Mouse (Mus musculus) gastrocnemius, postnatal 36 days (tissue): ENCODE results near the gene Draxin. TPM values are rescaled to one million over a fixed set of nuclear protein-coding genes. Genes with fewer than 3 reads are reported as not detected.
"Not testable (repeated sequence)": the region's sequence is repeated elsewhere in the genome, so short reads cannot be mapped to it uniquely, and the experiment has no call there.

Source experiments
- DNase-seq, 2 experiments: peaks; one replicate each; pipeline ENCODE4 v3.0.0; 2022
- intact Hi-C: fragments of 180-260 bp; cut with DNase I; formaldehyde crosslinking; loops from one replicate; pipeline ENCODE4 v1.15.1; 2025
- long read RNA-seq, 2 experiments: library from polyadenylated mRNA; stranded (forward); transcript quantifications; one replicate each; pipeline ENCODE4 v2.0.0; 2021
- total RNA-seq, 2 experiments: library from RNA; stranded (reverse); gene quantifications; 2 replicates each; pipeline ENCODE4 v1.2.3; 2021

The Draxin gene
- total RNA-seq, result under 1 TPM in 1 of 2 experiments, not detected in 1; 0.10 TPM
- long read RNA-seq, experiment 1, result 0 reads
- long read RNA-seq, experiment 2, result 0 reads

DNA sequence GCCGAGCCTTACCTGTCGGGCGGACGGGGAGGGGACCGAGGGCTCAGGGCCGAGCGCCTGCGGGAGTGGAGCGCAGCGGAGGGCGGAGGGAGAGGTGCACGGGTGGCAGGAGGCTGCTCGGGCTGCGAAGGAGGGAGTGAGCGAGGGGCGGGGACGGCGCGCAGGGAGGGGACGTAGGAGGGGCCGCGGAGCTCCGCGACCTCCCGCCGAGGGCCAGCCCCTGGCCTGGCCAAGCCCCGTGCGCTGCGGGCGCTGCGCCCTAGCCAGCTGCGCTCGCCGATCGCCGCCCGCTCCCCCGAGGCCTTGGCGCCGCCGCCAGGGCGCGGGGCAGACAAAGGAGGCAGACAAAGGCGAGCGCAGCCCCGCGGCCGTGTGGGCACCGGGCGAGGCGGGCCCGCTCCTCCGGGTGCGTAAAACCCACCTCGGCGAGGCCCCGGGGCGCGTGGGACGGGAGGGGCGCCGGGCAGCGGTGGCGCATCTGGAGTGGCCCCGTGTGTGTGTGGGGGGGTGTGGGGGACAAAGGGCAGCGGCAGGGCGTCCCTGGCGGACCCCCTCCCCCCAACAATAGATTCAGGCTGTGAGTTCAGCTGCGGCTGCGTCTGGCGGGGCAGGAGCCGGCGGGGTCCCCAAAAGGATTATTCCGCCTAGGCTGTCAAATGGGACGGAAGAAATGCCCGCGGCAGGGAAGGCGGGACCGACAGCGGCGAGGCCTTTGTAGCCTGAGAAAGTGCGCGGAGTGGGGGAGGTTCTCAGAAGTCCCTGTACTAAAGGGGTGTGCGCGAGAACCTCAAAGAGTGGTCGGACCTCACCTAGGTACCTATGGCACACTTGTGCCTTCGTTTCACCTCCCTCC lies at the start of gene Draxin:
Draxin (minus strand) TSS at position 138 of the 853 bp plus-strand sequence.
- no peak for DNase-seq
- intact Hi-C loops, result no loop called here

DNA sequence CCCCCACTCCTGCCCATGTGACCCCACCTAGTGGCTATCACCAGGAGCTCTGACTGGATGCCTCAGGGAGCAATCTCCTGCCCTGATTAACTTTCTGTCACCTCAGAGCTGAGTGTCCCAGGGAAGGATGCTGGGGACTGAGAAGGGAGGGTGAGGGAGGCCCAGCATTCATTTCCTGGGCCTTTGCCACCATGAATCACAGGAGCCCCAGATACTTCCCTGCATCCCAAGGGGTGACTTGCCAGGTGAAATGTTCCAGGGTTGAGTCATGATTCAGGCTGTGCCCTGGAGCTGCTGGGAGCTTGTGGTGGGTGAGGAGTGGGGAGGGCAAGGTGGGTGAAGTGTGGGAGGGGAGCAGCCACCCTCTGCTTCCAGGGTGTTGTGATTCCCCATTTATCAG lies 47.2 kb upstream of the Draxin start:
- intact Hi-C loops, result no loop called here
- no peak for DNase-seq

DNA sequence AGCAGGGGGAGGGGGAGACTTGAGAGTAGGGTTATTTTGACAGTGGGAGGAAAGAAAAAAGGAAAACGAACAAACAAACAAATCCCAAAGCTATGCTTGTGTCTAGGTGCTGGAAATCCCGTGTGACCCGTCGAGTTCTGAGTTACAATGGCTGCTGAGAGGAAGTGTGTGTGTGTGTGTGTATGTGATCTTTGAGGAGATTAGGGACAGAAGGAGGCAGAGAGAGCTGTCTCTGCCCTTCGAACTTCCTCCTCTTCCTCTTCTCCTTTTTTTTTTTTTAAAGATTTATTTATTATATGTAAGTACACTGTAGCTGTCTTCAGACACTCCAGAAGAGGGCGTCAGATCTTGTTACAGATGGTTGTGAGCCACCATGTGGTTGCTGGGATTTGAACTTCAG lies 46.1 kb upstream of the Draxin start:
- intact Hi-C loops, DNase-seq: not testable (repeated sequence)

DNA sequence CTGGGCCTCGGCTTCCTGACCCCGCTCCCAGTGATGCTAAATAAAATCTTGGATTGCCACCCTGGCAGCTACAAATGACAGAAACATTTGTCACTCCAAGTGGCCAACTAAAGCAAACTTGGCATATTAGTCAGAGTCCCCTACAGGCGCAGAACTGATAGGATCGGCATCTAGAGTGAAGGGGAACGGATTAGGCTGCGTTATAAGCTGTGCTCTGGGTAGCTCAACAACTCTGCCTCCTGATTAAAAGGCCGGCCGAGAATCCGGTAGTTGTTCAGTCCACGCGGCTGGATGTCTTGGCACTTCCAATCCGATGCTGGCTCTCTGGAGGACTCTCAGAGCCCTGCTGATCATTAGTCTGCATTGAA lies 44.0 kb upstream of the Draxin start:
- intact Hi-C loops, result no loop called here
- no peak for DNase-seq

DNA sequence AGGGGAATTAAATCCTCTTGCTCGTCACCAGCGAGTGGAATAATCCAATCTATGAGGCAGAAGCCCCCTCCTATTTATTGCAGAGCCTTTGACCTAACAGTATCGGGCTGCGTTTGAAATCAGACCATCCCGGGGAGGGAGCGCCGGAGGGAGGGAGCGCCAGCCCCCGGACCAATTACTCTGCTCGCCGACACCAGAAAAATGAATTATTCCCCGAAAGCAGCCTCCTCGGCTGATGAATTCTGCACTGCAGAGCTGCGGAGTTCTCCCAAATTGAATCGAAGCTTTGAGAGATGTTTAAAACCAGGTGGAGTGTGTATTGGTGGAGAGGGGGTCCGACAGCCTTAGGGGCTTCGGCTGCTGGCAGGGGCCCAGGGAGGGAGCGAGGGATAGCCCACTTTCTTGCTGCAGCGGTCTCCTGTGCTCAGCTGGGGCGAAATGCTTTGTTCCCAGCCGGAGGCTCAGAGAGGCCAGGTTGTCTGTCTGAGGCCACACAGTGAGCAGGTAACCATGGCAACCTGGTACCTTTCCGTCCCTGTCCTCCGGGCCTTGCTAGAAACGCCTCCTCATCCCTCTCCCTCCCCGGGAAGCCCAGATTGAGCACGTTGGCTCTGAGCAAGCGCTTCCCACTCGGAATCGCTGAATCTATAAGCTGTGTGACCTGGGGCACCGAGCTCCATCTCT lies 43.5 kb upstream of the Draxin start:
- intact Hi-C loops, result no loop called here

DNA sequence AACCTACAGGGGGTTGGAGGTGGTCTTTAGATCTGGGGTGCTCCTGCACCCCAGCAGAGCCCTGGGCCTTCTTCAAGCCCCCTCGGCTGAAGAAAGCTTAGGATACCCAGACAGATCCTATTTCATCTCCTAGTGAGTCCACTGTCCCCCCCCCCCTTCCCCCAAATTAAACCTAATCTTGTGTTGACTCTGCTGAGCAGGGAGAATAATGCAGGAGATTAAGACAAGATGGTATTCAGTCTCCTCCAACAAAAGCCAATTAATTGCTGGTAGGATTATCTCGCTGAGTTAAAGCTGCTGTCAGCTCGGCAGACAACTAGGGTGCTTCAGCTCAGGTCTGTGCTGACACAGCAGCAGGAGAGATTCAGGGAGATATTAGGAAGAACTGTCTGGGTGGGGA lies 40.8 kb upstream of the Draxin start:
- intact Hi-C loops, result loop anchor here (2.0 kb wide), 1 partner anchor 260 kb away; no protein-coding TSS in a partner anchor

More for the DNA sequence above, 43.5 kb upstream of the Draxin start:
- DNase-seq, result no peak

DNA sequence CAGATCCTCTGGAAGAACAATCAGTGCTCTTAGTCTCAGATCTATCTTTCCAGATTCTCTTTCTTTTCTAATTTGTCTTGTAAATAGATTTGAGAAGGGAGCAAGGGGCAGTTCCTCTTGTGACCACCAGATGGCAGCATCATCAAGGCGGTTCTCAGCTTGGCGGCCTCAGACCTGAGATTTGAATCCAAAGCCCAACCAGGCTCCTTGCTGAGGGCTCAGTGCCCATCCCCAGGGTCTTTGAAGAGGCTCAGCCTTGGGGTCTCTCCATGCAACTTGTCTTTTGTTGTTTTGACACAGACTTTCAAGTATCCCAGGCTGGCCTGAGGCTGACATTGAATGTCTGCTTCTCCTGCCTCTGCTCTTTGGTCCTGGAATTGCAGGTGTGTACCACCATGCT lies 40.3 kb upstream of the Draxin start:
- peak in 1 of 2 experiments; percentile 24 for DNase-seq

More for the DNA sequence above, 40.8 kb upstream of the Draxin start:
- DNase-seq, result no peak

DNA sequence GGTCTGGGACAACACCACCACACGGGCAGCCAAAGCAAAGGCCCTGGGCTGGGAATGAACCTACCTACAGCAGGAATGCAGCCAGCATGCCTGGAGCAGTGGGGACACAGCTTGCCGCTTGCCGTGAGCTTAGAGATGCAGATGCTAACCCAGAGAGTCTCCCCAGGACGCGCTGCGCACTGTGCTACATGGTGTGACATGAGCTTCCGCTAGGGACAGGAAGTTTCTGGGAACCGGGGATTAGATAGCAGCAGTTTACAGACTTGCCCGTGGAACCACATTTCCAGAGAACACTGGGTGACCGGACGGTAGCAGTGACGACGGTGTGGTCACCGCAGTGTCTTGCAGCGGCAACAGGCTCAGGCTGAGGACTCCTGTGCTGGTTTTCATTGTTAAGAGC lies 39.1 kb upstream of the Draxin start:
- intact Hi-C loops, result loop anchor here (10.0 kb wide), 1 partner anchor 215 kb away; no protein-coding TSS in a partner anchor

More for the DNA sequence above, 40.3 kb upstream of the Draxin start:
- intact Hi-C loops, result loop anchor here (2.0 kb wide), 1 partner anchor 260 kb away; no protein-coding TSS in a partner anchor

DNA sequence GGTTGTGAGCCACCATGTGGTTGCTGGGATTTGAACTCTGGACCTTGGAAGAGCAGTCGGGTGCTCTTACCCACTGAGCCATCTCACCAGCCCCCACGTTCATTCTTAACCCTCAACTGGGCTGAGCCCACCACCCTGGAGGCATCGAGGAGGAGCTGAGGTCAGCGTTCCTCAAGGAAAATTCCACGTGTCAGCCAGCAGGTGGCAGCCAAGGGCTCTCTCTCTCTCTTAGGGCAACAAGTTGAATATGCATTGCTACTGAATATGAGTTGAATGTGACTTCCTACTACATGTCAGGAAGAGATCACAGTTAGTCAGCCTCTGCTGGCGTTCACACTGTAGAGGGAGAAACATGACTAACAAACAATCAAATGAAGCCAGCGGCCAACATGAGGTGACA lies 37.8 kb upstream of the Draxin start:
- intact Hi-C loops, result loop anchor here (10.0 kb wide), 1 partner anchor 213 kb away; no protein-coding TSS in a partner anchor
- DNase-seq, result no peak

More for the DNA sequence above, 39.1 kb upstream of the Draxin start:
- DNase-seq, result no peak

DNA sequence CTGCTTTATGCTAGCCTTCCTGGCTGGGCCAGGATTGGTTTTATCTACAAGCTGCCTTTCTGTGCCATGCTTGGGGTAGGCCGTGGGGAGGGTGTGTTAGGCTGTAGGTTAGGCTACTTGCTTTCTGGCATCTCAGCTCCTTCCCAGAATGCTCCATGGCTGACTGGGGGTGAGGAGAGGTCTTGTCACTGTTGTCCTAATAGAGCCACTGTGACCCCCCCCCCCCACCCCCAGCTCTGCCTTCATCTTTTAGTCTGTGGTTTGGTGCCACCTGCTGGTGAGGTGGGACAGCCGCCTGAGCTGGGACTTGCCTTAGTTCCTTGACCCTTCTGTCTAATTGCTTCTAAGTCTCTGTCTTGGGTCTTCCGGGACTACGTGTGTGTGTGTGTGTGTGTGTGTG lies 36.5 kb upstream of the Draxin start:
- intact Hi-C loops, result loop anchor here (1.0 to 10.0 kb wide), 3 partner anchors 28 to 212 kb away; no protein-coding TSS in a partner anchor

DNA sequence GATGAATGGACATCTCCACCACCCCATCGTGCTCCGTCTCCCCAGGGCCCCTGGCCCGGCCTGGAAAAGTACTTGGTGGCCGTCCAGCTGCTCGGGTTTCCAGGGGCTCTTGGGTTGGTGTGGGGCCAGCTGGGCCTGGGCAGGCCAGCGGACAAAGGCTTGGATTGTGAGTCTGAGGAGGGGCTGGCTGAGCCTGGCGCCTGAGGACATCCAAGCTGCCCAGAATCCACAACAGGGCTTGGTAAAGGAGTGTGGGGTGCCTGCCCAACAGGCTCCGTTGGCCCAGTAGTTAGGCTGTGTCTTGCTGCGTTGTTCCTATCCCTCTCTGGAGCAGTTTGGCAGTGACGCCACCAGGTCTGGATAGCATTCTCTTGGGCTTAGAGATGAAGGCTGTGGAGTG lies 35.9 kb upstream of the Draxin start:
- DNase-seq, result no peak
- intact Hi-C loops, result loop anchor here (2.0 to 10.0 kb wide), 2 partner anchors 28 to 212 kb away; no protein-coding TSS in a partner anchor

More for the DNA sequence above, 36.5 kb upstream of the Draxin start:
- peak; percentile 54 to 61 for DNase-seq

DNA sequence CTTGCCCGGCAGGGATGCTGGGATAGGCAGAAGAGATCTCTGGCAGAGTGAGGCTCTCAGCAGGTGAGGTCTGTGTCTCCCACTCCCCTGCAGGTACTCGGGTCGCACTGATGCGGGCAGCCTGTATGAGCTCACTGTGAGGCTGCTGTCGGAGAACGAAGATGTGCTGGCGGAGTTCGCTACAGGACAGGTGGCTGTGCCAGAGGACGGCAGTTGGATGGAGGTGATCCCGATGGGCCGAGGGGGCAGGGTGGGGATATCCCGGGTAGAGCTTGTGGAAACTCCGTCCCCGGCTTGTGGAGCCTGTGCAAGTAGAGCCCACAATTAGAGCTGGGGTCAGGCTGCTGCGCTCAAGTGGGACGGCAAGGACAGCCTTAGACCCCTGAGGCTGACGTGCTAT lies 35.1 kb upstream of the Draxin start:
- no peak for DNase-seq
- intact Hi-C loops, result loop anchor here (10.0 kb wide), 1 partner anchor 211 kb away; no protein-coding TSS in a partner anchor

DNA sequence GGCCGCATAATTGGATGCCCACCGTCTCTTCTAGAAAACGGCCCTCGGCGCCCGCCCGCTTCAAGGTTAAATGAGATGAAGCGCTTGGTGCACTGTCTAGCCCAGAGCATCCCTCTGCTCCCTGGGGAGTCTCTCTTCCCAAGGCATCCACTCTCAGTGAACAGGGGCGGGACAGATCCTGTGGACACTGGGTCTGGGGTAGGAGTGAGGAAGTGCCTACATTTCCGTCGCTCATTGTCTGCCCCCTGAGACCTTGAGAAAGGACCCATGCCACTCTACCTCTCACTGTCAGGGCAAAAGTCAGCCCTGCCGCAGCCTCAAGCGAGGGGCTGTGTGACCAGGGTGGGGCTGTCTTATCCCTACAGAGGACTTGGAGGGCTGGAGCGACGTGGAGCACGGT lies 34.0 kb upstream of the Draxin start:
- DNase-seq, result no peak
- intact Hi-C loops, result loop anchor here (10.0 kb wide), 1 partner anchor 210 kb away; no protein-coding TSS in a partner anchor

DNA sequence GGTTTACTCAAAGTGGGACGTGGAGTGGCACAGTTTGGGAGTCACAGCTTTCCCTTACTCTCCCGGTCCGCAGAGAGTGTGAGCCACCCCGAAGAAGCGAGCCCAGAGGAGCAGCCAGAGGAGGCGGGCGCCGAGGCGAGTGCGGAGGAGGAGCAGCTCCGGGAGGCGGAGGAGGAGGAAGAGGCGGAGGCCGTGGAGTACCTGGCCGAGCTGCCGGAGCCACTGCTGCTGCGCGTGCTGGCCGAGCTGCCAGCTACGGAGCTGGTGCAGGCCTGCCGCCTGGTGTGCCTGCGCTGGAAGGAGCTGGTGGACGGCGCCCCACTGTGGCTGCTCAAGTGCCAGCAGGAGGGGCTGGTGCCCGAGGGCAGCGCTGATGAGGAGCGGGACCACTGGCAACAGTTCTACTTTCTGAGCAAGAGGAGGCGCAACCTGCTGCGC lies 33.5 kb upstream of the Draxin start:
- DNase-seq, result peak; percentile 49 to 65
- intact Hi-C loops, result loop anchor here (10.0 kb wide), 1 partner anchor 209 kb away; no protein-coding TSS in a partner anchor

DNA sequence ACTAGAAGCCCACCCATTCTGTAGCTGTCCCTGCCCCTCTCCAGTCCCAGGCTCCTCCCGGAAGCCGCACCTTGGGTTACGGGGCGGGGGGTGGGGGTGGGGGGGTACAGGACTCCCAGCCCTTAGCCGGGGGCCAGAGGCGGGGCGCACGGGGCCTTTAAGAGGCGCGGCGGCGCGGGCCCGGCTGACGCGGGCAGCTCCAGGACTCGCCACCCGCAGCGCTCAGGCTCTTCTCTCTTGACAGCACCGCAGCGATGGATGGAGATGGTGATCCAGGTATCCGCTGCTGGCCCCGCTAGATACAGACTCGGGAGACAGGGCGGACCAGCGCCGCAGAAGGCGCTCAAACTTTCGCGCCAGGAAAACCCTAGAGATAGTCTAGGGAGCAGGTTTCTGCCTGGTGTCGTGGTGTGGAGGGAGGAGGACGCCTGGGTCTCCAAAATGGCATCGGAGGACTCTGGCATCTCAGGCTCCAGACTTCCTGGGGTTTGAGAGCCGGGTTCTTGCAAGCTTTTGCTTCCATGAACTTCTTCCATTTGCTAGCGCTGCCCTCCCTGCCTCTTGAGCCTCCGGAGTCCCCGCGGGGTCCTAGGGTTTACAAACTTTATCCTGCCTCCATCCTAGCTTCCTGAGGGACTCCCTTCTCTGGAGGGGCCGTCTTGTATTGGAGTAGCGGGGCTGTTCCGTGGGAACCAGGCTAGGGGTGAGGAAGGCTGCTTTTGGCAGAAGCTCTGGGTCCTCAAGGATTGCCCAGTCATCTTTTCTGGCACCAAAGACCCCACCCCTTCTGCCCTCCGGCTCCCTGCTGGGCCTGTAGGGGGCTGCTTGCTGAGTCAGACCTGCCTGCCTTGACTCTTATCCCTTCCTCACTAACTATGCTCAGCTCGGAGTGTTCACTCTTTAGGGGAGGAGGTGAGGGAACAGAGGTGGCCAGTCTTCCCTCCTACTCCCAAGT lies 30.2 kb upstream of the Draxin start, which contains the start of the genes Fbxo44 and Fbxo2:
Fbxo44 (minus strand) TSS at position 47 of the 955 bp plus-strand sequence.
Fbxo2 (plus strand) TSS at position 186 of the 955 bp plus-strand sequence.
- no peak for DNase-seq
- intact Hi-C loops, result loop anchor here (10.0 kb wide), 1 partner anchor 206 kb away; no protein-coding TSS in a partner anchor

DNA sequence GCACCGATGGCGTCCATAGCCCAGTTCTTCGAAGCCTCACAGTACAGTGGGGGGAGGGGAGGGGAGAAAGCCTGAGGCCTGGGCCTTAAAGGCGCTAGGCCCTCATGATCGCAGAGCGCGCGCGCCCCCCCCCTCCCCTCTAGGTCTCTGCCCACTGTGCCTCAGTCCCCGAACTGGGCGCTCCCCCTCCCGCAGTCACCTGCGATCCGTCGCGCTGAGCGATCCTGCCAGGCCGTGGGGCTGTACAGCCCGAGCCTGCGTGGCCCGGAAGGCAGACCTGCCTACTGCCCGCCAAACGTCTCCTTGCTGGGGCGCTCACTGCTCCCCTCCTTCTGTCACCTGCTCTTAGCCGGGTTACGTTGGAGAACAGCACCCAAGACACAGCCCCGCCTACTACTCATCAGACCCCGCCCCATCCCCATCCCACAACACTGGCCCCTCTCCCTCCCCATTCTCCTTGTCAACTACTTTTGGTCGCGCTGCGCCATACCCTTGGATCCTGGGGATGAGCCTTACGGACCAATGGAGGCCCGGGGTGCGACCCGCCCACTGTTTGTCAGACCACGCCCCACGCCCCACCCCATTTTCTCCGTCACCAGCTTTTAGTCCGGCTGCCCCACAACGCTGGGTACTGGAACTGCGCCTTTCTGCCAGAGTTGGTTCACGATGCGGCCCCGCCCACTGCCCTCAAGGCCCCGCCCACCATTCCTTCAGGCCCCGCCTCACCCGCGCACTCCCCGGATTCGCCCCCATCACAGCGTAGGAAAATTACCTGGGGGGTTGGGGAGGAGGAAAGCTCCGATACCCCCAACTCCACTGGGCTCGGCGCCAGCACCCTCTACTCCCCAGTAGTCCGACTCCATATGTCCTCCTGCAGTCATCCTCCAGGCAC lies 29.3 kb upstream of the Draxin start:
- peak; percentile 82 to 85 for DNase-seq
- intact Hi-C loops, result loop anchor here (10.0 kb wide), 1 partner anchor 205 kb away; no protein-coding TSS in a partner anchor

DNA sequence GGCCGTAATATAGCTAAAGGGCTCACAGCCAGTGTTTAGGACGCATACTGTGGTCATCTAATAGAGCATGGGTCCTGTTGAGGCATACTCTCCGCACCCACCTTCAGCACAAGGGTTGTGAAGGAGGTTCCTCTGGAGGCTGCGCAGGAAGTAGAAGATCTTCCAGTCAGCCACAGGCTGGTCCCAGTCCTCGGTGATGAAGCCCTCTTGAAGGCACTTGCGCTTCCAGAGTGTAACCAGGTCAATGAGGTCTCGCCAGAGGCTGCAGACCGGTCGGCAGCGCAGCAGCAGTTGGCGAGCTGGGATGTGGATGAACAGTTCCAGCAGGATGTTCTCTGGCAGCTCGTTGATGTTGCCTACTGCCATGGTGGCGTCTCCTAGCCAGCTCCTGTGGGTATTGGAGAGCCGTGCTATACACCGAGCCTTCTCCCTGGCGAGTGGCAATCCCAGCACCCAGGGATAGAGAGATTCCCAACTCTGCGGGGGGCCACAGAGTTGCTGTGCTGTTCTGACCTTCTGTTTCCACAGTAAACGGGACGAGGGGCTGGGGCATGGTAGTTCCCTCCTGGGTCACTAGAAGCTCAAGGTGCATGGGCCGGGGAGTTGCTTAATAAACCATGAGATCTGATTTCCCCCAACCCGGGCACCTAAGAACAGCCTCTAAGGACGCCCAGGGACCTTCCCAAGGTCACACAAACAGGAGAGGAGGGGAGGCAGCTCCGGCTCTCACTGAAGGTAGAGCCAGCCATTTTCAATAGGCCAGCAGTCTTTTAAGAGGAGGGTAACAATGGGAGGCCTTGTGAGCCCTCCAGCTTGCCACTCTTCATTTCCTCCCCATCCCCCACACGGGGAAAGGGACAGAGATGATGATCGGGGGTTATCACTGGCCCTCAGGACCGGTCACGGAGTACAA lies 28.2 kb upstream of the Draxin start:
- DNase-seq, result no peak
- intact Hi-C loops, result no loop called here
